Mouse (Mus musculus) intestine, embryonic 15.5 days (tissue): ENCODE data around the gene Anapc16. TPM values are rescaled to one million over a fixed set of nuclear protein-coding genes. Genes with fewer than 3 reads are reported as not detected.

Source experiments
- ATAC-seq: fragments of 200-750 bp; cut with Nextera tagmentation; 2 replicates; pipeline ENCODE4 v1.8.0; 2017; ENCODE audit warnings: moderate TSS enrichment, moderate library complexity
- H3K27ac ChIP-seq: fragments of 300-500 bp; sonication (generic); 2 replicates; pipeline ENCODE4 v1.5.1; 2015; ENCODE audit warnings: mild to moderate bottlenecking, inconsistent platforms
- H3K27me3 ChIP-seq: fragments of 300-500 bp; sonication (generic); replicated peaks from 2 replicates; pipeline ENCODE4 v1.6.1; 2015; ENCODE audit warnings: inconsistent platforms
- H3K36me3 ChIP-seq: fragments of 300-500 bp; sonication (generic); 2 replicates; pipeline ENCODE4 v1.6.1; 2015; ENCODE audit warnings: inconsistent platforms
- H3K4me1 ChIP-seq: fragments of 300-500 bp; sonication (generic); replicated peaks from 2 replicates; pipeline ENCODE4 v1.6.1; 2015; ENCODE audit warnings: inconsistent platforms
- H3K4me2 ChIP-seq: fragments of 300-500 bp; sonication (generic); replicated peaks from 2 replicates; pipeline ENCODE4 v1.6.1; 2015; ENCODE audit warnings: mild to moderate bottlenecking, inconsistent platforms
- H3K4me3 ChIP-seq: fragments of 300-500 bp; sonication (generic); replicated peaks from 2 replicates; pipeline ENCODE4 v1.5.1; 2015; ENCODE audit warnings: inconsistent platforms
- H3K9ac ChIP-seq: fragments of 300-500 bp; sonication (generic); 2 replicates; pipeline ENCODE4 v1.6.1; 2015; ENCODE audit warnings: inconsistent platforms
- H3K9me3 ChIP-seq: fragments of 300-500 bp; sonication (generic); 2 replicates; pipeline ENCODE4 v1.6.1; 2016; ENCODE audit warnings: inconsistent platforms
- WGBS: fragments of 180-500 bp; shearing (Covaris S2); methylation state at CpG from one replicate; pipeline ENCODE4 v1.1.7; 2015; 5-methylcytosine and 5-hydroxymethylcytosine counted together
- polyA plus RNA-seq: library from polyadenylated mRNA; unstranded; fragments of >200 nt; fragmentation: Nextera tagmentation; extraction: Ambion mirVana; gene quantifications from 2 replicates; pipeline ENCODE4 v1.2.1, GENCODE M21; 2015

Gene Anapc16
- polyA plus RNA-seq, 1 experiment from 2014 or later, result 101 TPM

DNA sequence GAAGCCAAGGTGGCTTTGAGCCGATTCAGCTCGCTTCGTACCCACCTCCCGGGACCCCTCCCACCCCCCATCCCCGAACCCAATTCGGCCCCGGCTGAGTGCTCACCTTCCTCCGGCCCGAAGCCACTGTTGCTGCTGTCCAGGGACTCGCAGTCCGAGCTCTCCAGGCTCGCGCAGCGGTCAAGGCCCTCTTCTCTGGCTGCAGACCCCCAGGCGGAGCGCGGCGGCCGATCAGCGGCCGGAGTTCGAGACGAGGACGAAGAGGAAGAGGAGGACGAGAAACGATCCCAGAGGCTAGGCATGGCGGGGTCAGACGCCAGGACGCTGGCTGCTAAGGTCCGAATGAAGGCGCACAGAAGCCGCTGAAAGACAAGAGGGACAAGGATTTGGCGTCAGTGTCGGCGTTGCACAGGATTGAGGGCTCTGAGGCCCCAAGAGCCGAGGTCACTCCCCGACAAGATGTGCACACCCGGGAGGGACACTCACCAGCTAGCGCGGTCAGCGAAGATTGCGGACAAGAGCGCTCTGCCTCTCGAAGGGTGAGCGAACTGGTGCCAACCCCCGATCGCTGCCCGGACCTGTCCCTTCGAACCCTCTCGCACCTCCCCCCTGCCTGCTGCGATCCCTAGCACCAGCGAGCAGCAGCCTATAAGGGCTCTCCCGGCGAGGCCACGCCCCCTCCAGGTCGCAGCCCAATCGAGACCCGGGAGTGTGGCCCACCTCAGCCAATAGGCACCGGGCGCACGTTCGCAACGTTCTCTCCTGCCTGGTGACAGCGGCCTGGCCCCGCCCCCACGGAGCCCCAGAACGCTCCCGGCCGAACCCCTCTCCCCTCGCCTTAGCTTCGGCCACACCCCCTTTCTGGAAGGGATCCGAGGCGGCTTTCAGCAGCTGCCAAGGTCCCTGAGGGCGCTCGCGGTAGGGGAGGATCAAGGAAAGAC lies 51.5 kb downstream of the Anapc16 start, which contains the start of gene Ddit4:
TSS of gene Ddit4 (minus strand) at position 624 of the 941 bp plus-strand sequence.
- WGBS, result under 1% methylated on average over 76 of the region's 76 CpGs
- peak; percentile 96 for ATAC-seq
- Histone ChIP-seq H3K36me3 (no peaks in the 10 kb centered on the region), H3K9me3 (no peaks in the 10 kb centered on the region), H3K4me2 (peak within 1 kb of the TSS; percentile 84), H3K27me3 (no peaks in the 10 kb centered on the region), H3K4me3 (peak within 1 kb of the TSS; percentile 74), H3K9ac (peak within 1 kb of the TSS; percentile 95), H3K27ac (peak within 1 kb of the TSS; percentile 88), H3K4me1 (peaks cover 32% of the 10 kb centered on the region)

DNA sequence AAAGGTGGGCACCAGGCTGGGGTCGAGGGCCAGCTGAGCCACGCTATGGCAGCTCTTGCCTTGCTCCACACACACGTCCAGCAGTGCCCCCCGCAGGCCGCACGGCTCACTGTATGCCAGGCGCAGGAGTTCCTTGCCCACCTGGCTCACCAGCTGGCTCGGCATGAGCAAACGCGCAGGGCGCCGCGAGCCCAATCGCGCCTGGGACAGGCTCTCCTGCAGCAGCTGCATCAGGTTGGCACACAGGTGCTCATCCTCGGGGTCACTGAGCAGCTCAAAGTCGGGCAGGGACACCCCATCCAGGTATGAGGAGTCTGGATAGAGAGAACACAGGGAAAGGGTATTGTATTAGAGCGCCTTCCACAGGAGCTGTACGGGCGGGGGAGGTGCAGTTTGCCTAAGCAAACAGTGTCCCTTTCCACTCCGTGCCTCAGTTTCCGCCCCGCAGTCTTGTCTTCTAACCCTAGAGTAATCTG lies 52.2 kb downstream of the Anapc16 start:
- ATAC-seq, result peak; percentile 41
- Histone ChIP-seq H3K9me3 (no peaks in the 10 kb centered on the region), H3K27ac (peak overlapping the region; percentile 88), H3K4me3 (peak overlapping the region; percentile 74), H3K9ac (peak overlapping the region; percentile 95), H3K4me2 (peak overlapping the region; percentile 84), H3K4me1 (peaks cover 32% of the 10 kb centered on the region), H3K27me3 (no peaks in the 10 kb centered on the region), H3K36me3 (no peaks in the 10 kb centered on the region)
- whole genome bisulfite sequencing, result under 1% methylated on average over 23 of the region's 23 CpGs

DNA sequence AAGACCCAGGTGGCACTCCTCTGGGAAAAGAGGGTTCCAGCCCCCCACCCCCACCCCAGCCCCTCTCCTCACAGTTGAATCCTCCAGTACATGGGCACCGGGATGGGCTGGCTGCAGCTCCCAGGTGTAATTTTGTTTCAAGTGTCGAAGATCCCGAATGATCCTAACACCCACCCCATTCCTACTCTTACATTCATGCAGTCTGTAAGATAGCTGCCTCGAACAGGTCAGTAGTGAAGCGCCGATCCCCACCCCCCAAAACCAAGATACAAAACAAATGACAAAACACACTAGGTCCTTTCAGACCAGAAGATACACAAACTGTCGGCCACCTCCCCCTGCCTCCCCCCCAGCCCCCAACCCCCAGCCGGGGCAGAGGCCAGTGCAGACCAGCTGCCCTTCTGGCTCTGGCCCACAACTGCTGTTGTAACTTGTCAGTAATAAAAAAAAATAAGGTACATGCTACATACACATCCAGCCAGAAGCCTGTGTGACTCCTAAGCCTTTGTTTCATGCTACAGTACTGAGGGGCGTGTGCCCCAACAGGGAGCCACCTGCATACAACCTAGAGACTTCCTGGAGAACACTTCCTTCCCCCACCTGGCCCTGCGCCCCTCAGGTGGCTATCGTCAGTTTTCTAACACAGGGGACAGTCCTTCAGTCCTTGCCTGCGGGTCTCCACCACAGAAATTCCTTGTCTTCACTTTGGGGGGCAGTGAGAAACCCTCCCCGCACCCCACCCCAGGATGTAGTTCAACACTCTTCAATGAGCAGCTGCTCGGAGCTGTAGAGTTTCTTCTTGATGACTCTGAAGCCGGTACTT lies 52.9 kb downstream of the Anapc16 start:
- Histone ChIP-seq H3K4me3 (peak overlapping the region; percentile 74), H3K36me3 (no peaks in the 10 kb centered on the region), H3K27me3 (no peaks in the 10 kb centered on the region), H3K9me3 (no peaks in the 10 kb centered on the region), H3K27ac (peak overlapping the region; percentile 88), H3K9ac (peak overlapping the region; percentile 95), H3K4me1 (peaks cover 32% of the 10 kb centered on the region), H3K4me2 (peak overlapping the region; percentile 84)
- ATAC-seq, result no peak
- WGBS, result 35% methylated on average over 15 of the region's 15 CpGs

DNA sequence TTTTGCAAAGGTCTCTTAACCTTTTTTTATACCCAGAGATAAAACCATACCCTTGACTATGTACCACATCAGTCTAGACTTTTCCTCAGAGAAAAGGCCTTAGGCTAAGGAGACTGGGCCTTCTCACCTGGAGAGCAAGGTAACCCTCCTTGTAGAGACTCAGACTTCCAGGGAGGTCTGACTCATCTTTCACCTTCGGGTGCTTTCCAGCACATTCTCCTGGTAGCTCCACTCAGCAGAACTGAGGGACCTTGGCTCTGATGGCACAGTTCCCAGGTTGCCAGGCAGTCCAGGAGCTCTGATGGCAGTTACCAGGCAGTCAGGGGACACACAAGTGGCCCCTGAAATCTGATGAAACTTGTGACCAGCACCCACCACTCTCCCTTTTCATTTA lies 53.7 kb downstream of the Anapc16 start:
- ATAC-seq, result no peak
- Histone ChIP-seq H3K36me3 (no peaks in the 10 kb centered on the region), H3K4me1 (peaks cover 32% of the 10 kb centered on the region), H3K4me2 (peak overlapping the region; percentile 84), H3K4me3 (no peak overlapping the region), H3K27ac (peak overlapping the region; percentile 88), H3K9ac (no peak overlapping the region; the same call in 1 of the 2 replicates), H3K9me3 (no peaks in the 10 kb centered on the region), H3K27me3 (no peaks in the 10 kb centered on the region)
- WGBS, result 55% methylated on average over 1 of the region's 1 CpGs

DNA sequence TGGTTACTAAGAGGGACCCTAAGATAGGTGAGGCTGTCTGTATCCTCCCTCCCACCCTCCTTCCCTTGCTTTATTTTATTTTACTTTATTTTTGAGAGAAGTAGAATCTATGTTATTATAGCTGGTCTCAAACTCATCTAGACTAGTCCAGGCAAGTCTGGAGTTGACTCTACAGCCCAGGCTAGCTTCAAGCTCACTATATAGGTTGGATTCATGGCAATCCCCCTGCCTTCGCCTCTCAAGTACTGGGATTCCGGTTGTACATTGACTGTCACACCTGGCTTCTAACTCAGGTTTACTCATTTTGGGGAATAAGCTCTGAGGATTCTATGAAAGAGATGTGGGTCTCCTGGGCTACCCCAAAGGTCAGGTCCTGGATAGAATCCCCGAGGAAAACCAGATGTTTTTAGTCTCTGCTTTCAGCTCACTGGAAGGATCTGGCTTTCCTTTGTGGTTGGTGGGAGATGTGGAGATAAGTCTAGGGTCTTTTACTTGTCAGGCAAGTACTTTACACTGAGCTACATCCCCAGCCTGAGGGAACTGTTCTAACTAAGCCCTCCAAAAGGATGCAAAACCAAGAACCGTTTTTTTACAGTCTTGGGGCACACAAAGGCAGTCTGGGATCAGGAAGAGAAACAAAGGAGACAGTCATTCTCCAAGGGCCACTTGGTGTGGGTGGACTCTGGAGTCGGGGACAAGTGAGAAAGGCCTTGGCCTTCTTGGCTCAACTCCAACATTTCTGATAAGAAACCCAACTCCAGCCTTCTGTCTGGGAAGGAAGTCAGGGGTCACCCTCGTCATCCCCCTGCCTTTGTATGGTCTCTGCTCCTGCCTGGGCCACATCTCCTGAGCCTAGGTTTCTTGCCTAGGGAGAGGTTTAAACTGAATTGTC lies 54.3 kb downstream of the Anapc16 start:
- peak; percentile 16 for ATAC-seq
- H3K4me3 ChIP-seq, result no peak overlapping the region
- 50% methylated on average over 6 of the region's 6 CpGs for WGBS
- H3K27ac ChIP-seq, result peak overlapping the region; percentile 88
- no peaks in the 10 kb centered on the region for H3K36me3 ChIP-seq
- H3K4me1 ChIP-seq, result peaks cover 34% of the 10 kb centered on the region
- peak overlapping the region; percentile 84 for H3K4me2 ChIP-seq
- no peaks in the 10 kb centered on the region for H3K9me3 ChIP-seq
- H3K27me3 ChIP-seq, result no peaks in the 10 kb centered on the region
- no peak overlapping the region; the same call in 1 of the 2 replicates for H3K9ac ChIP-seq

DNA sequence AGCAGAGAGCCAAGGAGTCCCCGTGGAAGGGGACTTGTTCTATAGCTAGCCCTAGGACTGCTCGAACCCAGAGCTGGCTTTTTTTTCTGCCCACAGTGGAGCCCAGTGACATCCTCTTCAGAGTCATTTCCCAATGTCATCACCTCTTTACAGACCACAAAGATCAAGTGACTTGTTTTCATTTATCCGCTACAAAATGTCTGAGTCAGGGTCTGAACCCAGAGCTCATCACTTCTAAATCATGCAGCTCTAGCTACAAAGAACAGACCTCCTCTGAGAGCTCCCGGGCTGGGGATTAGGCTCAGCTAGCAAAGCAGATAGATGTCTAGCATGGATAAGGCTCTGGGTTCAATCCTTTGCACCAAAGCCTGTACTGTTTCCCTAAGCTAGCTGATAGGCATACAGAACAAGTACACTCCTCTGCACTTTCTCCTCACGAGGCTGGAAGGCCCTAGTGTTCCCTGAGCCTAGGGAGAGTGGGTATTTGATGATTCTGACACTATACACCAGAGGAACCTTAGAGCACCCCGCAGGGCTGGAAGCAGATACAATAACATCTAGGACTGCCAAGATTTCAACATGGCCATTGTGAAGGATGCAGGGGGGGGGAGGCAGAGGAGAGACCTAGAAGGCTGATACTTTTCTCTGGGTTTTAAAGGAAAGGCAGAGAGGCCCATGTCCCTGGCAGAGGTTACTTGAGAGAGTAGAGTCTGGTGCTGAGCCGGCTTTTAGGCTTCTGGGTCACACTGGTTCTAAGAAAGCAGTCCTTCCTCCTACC lies 55.5 kb downstream of the Anapc16 start:
- WGBS, result 66% methylated on average over 7 of the region's 7 CpGs

DNA sequence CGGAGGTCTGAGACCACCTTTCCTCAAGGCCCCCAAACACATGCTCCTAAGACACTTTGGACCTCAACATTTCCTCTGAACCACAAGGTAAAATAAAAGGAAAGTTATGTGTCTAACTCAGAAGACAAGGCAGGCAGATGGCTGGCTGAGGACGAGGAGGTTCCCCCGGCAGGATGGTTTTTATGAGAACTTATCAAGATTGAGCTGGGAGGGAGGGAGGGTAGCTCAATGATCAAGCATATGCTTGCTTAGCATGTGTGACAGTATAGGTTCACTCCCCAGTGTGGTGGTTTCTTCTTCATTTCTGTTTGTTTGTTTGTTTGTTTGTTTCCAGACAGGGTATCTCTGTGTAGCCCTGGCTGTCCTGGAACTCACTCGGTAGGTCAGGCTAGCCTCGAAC lies 56.6 kb downstream of the Anapc16 start:
- Histone ChIP-seq H3K36me3 (no peaks in the 10 kb centered on the region), H3K27ac (no peak overlapping the region), H3K27me3 (no peaks in the 10 kb centered on the region), H3K9me3 (no peaks in the 10 kb centered on the region), H3K4me1 (peaks cover 39% of the 10 kb centered on the region), H3K4me3 (no peak overlapping the region), H3K9ac (no peak overlapping the region), H3K4me2 (no peak overlapping the region)
- no peak for ATAC-seq
- whole genome bisulfite sequencing, result 78% methylated on average over 5 of the region's 5 CpGs

More for the DNA sequence above, 55.5 kb downstream of the Anapc16 start:
- Histone ChIP-seq H3K4me1 (peaks cover 40% of the 10 kb centered on the region), H3K4me3 (no peak overlapping the region), H3K27me3 (no peaks in the 10 kb centered on the region), H3K27ac (0 out of 2 replicates have a peak overlapping the region, but pooled peaks have one; percentile 17), H3K9ac (no peak overlapping the region), H3K4me2 (no peak overlapping the region), H3K36me3 (no peaks in the 10 kb centered on the region), H3K9me3 (no peaks in the 10 kb centered on the region)
- ATAC-seq, result no peak

DNA sequence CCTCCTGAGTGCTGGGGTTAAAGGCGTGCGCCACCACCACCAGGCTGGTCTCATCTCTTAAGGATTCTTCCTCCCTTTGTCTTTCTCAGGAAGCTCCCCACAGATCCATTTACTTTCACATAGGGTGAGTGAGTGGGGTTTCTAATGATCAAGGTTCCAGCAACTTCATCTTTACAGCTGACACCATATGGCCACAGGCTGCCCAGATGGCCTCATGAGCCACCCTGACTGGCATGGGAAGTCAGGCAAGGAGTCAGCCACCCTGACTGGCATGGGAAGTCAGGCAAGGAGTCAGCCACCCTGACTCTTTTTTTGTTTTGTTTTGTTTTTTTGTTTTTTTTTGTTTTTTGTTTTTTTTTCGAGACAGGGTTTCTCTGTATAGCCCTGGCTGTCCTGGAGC lies 57.5 kb downstream of the Anapc16 start:
- Histone ChIP-seq H3K9me3 (no peaks in the 10 kb centered on the region), H3K9ac (no peak overlapping the region), H3K36me3 (no peaks in the 10 kb centered on the region), H3K27me3 (no peaks in the 10 kb centered on the region), H3K27ac (no peak overlapping the region), H3K4me1 (peaks cover 39% of the 10 kb centered on the region), H3K4me2 (no peak overlapping the region), H3K4me3 (no peak overlapping the region)
- 84% methylated on average over 3 of the region's 3 CpGs for WGBS
- no peak for ATAC-seq

DNA sequence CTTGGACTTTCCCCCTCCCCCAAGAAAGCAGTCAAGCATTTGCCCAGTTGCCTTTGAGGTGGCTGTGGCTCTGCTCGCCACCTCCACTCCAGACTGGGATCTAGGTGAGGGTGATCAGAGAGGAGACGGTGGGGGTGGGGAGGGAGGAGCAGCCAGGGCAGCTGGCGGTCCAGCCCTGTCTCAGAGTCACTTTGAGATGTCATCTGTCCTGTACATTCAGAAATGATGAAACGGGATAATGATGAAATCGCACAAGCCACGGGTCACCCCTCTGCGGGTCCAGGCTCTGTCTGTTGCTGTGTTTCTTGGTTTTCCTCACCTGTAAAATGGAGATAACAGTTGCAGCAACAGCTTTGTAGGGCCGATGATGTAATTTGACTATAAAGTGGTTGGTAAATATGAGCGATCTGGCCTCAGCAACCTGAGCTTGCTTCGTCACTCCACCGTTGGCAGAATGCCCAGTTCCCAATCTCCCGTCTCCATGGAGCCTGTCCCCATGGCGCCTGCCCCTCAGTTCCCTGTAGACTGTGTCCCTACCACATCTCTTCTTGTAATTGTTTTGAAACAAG lies 59.4 kb downstream of the Anapc16 start:
- H3K9me3 ChIP-seq, result no peaks in the 10 kb centered on the region
- peak overlapping the region; percentile 19 for H3K4me3 ChIP-seq
- peak overlapping the region; percentile 3; the same call in 1 of the 2 replicates for H3K9ac ChIP-seq
- H3K4me2 ChIP-seq, result peak overlapping the region; percentile 59
- 34% methylated on average over 13 of the region's 13 CpGs for WGBS
- ATAC-seq, result peak; percentile 90
- H3K27ac ChIP-seq, result no peak overlapping the region
- H3K4me1 ChIP-seq, result peaks cover 21% of the 10 kb centered on the region
- H3K27me3 ChIP-seq, result no peaks in the 10 kb centered on the region
- no peaks in the 10 kb centered on the region for H3K36me3 ChIP-seq

DNA sequence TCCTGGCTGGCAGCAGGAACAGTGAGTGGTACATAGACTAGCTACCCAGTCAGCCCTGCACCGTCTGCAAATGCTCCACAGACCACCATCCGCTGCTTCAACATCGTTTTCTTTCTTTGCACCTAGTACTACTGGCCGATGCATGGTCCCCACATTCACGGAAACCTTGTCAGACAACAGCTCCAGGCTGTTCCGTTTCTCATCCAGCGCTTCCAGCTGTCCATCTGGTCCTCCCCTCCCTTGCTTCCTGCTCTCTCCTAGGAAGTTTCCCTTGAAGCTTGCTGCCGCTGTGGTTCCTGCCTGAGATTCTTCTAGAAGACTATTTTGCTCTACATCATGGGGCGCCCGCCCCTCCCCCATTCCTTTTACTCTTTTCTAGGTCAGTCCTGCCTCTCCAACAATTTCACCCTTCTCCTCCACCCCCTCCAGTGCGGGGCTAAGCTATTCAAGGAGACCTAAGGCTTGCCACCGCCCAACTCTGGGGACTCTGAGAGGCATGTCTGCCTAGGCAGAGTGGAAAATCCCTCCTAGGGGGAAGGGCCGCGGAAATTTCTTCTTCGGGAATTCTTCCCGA lies 60.0 kb downstream of the Anapc16 start:
- Histone ChIP-seq H3K27ac (peak overlapping the region; percentile 6; the same call in 1 of the 2 replicates), H3K4me2 (peak overlapping the region; percentile 59), H3K9me3 (no peaks in the 10 kb centered on the region), H3K4me3 (peak overlapping the region; percentile 19), H3K27me3 (no peaks in the 10 kb centered on the region), H3K4me1 (peaks cover 19% of the 10 kb centered on the region), H3K36me3 (no peaks in the 10 kb centered on the region), H3K9ac (peak overlapping the region; percentile 11)
- ATAC-seq, result peak; percentile 57
- WGBS, result 2% methylated on average over 16 of the region's 16 CpGs
